Mouse (Mus musculus) hindbrain, embryonic 15.5 days (tissue): Measurements from ENCODE around the gene Psmc3. TPM values are rescaled to one million over a fixed set of nuclear protein-coding genes. Genes with fewer than 3 reads are reported as not detected.
"Not testable (repeated sequence)": the region's sequence is repeated elsewhere in the genome, so short reads cannot be mapped to it uniquely, and the experiment has no call there.

Source experiments
- ATAC-seq: fragments of 200-750 bp; cut with Nextera tagmentation; 2 replicates; pipeline ENCODE4 v1.8.0; 2017; ENCODE audit warnings: low read depth, moderate number of reproducible peaks, moderate TSS enrichment; ENCODE audit not compliant: low FRiP score
- H3K27ac ChIP-seq: fragments of 300-500 bp; sonication (generic); replicated peaks from 2 replicates; pipeline ENCODE4 v1.5.1; 2015; ENCODE audit warnings: mild to moderate bottlenecking, inconsistent platforms
- H3K27me3 ChIP-seq: fragments of 300-500 bp; sonication (generic); 2 replicates; pipeline ENCODE4 v1.6.1; 2015; ENCODE audit warnings: control low read depth, inconsistent platforms
- H3K36me3 ChIP-seq: fragments of 300-500 bp; sonication (generic); 2 replicates; pipeline ENCODE4 v1.6.1; 2015; ENCODE audit warnings: control low read depth, inconsistent platforms
- H3K4me1 ChIP-seq: fragments of 300-500 bp; sonication (generic); replicated peaks from 2 replicates; pipeline ENCODE4 v1.6.1; 2015; ENCODE audit warnings: control low read depth, inconsistent platforms
- H3K4me2 ChIP-seq: fragments of 300-500 bp; sonication (generic); 2 replicates; pipeline ENCODE4 v1.6.1; 2015; ENCODE audit warnings: moderate library complexity, mild to moderate bottlenecking, inconsistent platforms
- H3K4me3 ChIP-seq: fragments of 300-500 bp; sonication (generic); 2 replicates; pipeline ENCODE4 v1.5.1; 2015; ENCODE audit warnings: mild to moderate bottlenecking, inconsistent platforms
- H3K9ac ChIP-seq: fragments of 300-500 bp; sonication (generic); 2 replicates; pipeline ENCODE4 v1.6.1; 2015; ENCODE audit warnings: inconsistent platforms
- H3K9me3 ChIP-seq: fragments of 300-500 bp; sonication (generic); 2 replicates; pipeline ENCODE4 v1.6.1; 2016; ENCODE audit warnings: control low read depth, inconsistent platforms
- WGBS: fragments of 180-500 bp; shearing (Covaris S2); methylation state at CpG from one replicate; pipeline ENCODE4 v1.1.7; 2015; 5-methylcytosine and 5-hydroxymethylcytosine counted together
- polyA plus RNA-seq: library from polyadenylated mRNA; unstranded; fragments of >200 nt; fragmentation: Nextera tagmentation; extraction: Ambion mirVana; gene quantifications from 2 replicates; pipeline ENCODE4 v1.2.1, GENCODE M21; 2015

Gene Psmc3
- 231 and 239 TPM in 2 replicates for polyA plus RNA-seq

- peak; percentile 99 for ATAC-seq
- Histone ChIP-seq H3K36me3 (peaks cover 36% of the 10 kb centered on the region), H3K27ac (peak within 1 kb of the TSS; percentile 95), H3K4me1 (peaks cover 15% of the 10 kb centered on the region), H3K27me3 (no peaks in the 10 kb centered on the region), H3K4me3 (peak within 1 kb of the TSS; percentile 87), H3K9ac (peak within 1 kb of the TSS; percentile 77), H3K4me2 (peak within 1 kb of the TSS; percentile 94), H3K9me3 (no peaks in the 10 kb centered on the region)
- under 1% methylated on average over 40 of the region's 40 CpGs for WGBS
Measured at GRCm38 (mm10) chr2:91053934-91054382, at the start of gene Psmc3. TSS of gene Psmc3 (plus strand) at chr2:91054009.

DNA sequence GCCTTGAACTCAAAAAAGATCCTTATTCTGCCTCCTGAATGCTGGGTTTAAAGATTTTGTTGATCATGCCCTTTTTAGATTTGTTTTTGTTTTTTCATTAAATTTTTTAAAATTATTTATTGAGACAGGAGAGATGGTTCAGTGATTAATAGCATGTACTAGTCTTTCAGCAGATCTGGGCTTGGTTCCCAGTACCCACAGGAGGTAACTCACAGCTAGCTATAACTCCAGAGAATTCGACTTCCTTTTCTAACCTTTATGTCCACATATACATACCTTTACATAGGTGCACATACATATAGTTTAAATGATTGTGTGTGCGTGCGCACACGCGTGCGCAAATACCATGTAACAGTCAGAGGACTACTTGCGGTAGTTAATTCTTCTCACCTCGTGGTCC lies 45.3 kb upstream of the Psmc3 start:
- H3K4me2 ChIP-seq = no peak overlapping the region
- no peaks in the 10 kb centered on the region for H3K4me1 ChIP-seq

DNA sequence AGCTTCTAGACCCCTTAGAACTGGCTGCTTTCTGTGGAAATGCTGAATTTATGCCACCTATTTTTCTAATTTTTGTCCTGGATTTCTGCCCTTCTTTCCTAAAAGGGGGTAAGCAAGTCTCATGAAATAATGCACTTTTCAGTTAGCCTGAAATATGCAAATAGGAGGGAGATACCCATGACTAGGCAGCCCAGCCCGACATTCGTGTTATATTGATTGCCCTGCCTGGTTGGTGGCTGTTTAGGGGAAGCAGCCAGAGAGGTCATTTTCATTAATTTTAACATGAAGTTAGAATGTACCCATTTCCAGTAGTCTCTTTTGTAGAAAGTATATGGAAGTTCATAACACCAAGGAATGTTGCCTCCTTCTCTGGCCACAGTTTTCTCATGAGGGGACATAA lies 39.9 kb upstream of the Psmc3 start:
- no peak overlapping the region for H3K4me2 ChIP-seq
- no peak overlapping the region for H3K4me3 ChIP-seq
- WGBS = 86% methylated on average over 2 of the region's 2 CpGs
- H3K9me3 ChIP-seq = no peaks in the 10 kb centered on the region
- H3K27me3 ChIP-seq = no peaks in the 10 kb centered on the region
- H3K36me3 ChIP-seq = peaks cover 71% of the 10 kb centered on the region
- H3K9ac ChIP-seq = no peak overlapping the region
- no peak for ATAC-seq
- no peak overlapping the region for H3K27ac ChIP-seq
- no peaks in the 10 kb centered on the region for H3K4me1 ChIP-seq

More for the DNA sequence above, 45.3 kb upstream of the Psmc3 start:
- Histone ChIP-seq H3K4me3 (no peak overlapping the region), H3K9me3 (no peaks in the 10 kb centered on the region), H3K9ac (no peak overlapping the region), H3K36me3 (peaks cover 79% of the 10 kb centered on the region), H3K27ac (no peak overlapping the region), H3K27me3 (no peaks in the 10 kb centered on the region)
- ATAC-seq = no peak
- WGBS = 94% methylated on average over 8 of the region's 8 CpGs

DNA sequence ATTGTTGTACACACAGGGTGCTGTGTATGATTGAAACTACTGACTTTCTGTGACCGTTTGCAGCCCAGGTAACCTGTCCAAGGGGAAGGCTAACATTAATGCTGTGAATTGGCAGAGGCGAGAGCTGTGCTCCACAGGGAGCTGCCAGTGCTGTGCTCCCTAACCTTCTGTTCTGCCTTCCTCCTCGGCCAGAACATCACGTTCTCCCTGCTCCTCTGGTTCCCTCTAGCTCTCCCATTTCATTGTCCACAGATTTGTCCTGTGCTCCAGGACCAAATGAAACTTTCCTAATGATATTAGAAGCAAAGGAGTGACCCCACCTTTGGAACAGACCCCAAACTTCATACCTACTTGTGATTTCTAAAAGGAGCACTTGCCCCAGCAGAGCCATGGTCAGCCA lies 38.4 kb upstream of the Psmc3 start:
- H3K9me3 ChIP-seq = no peaks in the 10 kb centered on the region
- H3K4me1 ChIP-seq = no peaks in the 10 kb centered on the region
- H3K4me3 ChIP-seq = no peak overlapping the region
- 71% methylated on average over 4 of the region's 4 CpGs for WGBS
- H3K9ac ChIP-seq = no peak overlapping the region
- no peak overlapping the region for H3K27ac ChIP-seq
- H3K4me2 ChIP-seq = no peak overlapping the region
- peaks cover 65% of the 10 kb centered on the region for H3K36me3 ChIP-seq
- no peak for ATAC-seq
- H3K27me3 ChIP-seq = no peaks in the 10 kb centered on the region

GRCm38 (mm10) chr2:91018061-91018788 lies 35.6 kb upstream of the Psmc3 start:
- Histone ChIP-seq H3K9ac (no peak overlapping the region), H3K27ac (no peak overlapping the region), H3K4me3 (no peak overlapping the region), H3K4me1 (no peaks in the 10 kb centered on the region), H3K36me3 (peaks cover 45% of the 10 kb centered on the region), H3K27me3 (no peaks in the 10 kb centered on the region), H3K9me3 (no peaks in the 10 kb centered on the region), H3K4me2 (no peak overlapping the region)
- 74% methylated on average over 8 of the region's 8 CpGs for WGBS
- ATAC-seq = no peak

DNA sequence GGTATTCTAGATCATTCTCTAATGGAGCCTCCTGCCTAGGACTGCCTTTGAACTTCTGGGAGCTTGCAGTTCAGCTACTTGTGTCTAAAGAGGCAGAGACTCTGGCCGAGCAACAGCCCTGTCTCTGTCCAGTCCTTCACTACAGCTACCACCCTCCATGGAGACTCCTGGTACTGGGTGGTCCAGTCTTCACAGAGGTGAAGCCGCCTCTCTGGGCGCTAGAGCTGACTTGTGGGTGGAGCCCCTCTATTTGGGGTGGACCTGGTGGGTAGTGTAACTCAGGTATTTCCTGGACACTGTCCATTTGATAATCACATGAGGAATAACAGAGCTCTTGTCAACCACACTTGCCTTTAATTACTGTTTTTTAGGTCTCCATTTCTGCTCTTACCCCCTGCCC lies 33.9 kb upstream of the Psmc3 start:
- Histone ChIP-seq H3K4me1 (no peaks in the 10 kb centered on the region), H3K36me3 (peaks cover 28% of the 10 kb centered on the region), H3K9me3 (no peaks in the 10 kb centered on the region), H3K4me3 (no peak overlapping the region), H3K9ac (no peak overlapping the region), H3K4me2 (no peak overlapping the region), H3K27ac (no peak overlapping the region), H3K27me3 (no peaks in the 10 kb centered on the region)
- 96% methylated on average over 3 of the region's 3 CpGs for WGBS
- ATAC-seq = no peak

GRCm38 (mm10) chr2:91022266-91022665 lies 31.5 kb upstream of the Psmc3 start:
- H3K4me3 ChIP-seq, H3K9ac ChIP-seq, H3K4me1 ChIP-seq, ATAC-seq, H3K27me3 ChIP-seq, H3K4me2 ChIP-seq, H3K27ac ChIP-seq, H3K9me3 ChIP-seq: not testable (repeated sequence)
- 95% methylated on average over 7 of the region's 7 CpGs for WGBS
- peaks cover 13% of the 10 kb centered on the region; the same call in 1 of the 2 replicates for H3K36me3 ChIP-seq

GRCm38 (mm10) chr2:91023131-91023530 lies 30.7 kb upstream of the Psmc3 start:
- whole genome bisulfite sequencing = 58% methylated on average over 2 of the region's 2 CpGs
- Histone ChIP-seq H3K27me3 (no peaks in the 10 kb centered on the region), H3K36me3 (peaks cover 11% of the 10 kb centered on the region; the same call in 1 of the 2 replicates), H3K27ac (no peak overlapping the region), H3K4me2 (no peak overlapping the region), H3K9me3 (no peaks in the 10 kb centered on the region), H3K4me1 (no peaks in the 10 kb centered on the region), H3K4me3 (no peak overlapping the region), H3K9ac (no peak overlapping the region)
- ATAC-seq = no peak

GRCm38 (mm10) chr2:91023956-91024355 lies 29.9 kb upstream of the Psmc3 start:
- Histone ChIP-seq H3K27ac (no peak overlapping the region), H3K36me3 (peaks cover 8% of the 10 kb centered on the region; the same call in 1 of the 2 replicates), H3K27me3 (no peaks in the 10 kb centered on the region), H3K9me3 (no peaks in the 10 kb centered on the region), H3K4me3 (no peak overlapping the region), H3K9ac (no peak overlapping the region), H3K4me2 (no peak overlapping the region), H3K4me1 (no peaks in the 10 kb centered on the region)
- 97% methylated on average over 1 of the region's 1 CpGs for WGBS
- no peak for ATAC-seq

GRCm38 (mm10) chr2:91025081-91025516 lies 28.7 kb upstream of the Psmc3 start:
- Histone ChIP-seq H3K27me3 (no peaks in the 10 kb centered on the region), H3K36me3 (peaks cover 2% of the 10 kb centered on the region; the same call in 1 of the 2 replicates), H3K27ac (no peak overlapping the region), H3K9me3 (no peaks in the 10 kb centered on the region), H3K4me1 (no peaks in the 10 kb centered on the region), H3K4me2 (no peak overlapping the region), H3K4me3 (no peak overlapping the region), H3K9ac (no peak overlapping the region)
- WGBS = 73% methylated on average over 1 of the region's 1 CpGs
- ATAC-seq = no peak

- Histone ChIP-seq H3K9me3 (no peaks in the 10 kb centered on the region), H3K4me2 (no peak overlapping the region), H3K27me3 (no peaks in the 10 kb centered on the region), H3K4me3 (no peak overlapping the region), H3K9ac (no peak overlapping the region), H3K27ac (no peak overlapping the region), H3K36me3 (no peaks in the 10 kb centered on the region), H3K4me1 (no peaks in the 10 kb centered on the region)
- WGBS = 94% methylated on average over 1 of the region's 1 CpGs
- ATAC-seq = no peak
Measured at GRCm38 (mm10) chr2:91026491-91026890, 27.3 kb upstream of the Psmc3 start.

DNA sequence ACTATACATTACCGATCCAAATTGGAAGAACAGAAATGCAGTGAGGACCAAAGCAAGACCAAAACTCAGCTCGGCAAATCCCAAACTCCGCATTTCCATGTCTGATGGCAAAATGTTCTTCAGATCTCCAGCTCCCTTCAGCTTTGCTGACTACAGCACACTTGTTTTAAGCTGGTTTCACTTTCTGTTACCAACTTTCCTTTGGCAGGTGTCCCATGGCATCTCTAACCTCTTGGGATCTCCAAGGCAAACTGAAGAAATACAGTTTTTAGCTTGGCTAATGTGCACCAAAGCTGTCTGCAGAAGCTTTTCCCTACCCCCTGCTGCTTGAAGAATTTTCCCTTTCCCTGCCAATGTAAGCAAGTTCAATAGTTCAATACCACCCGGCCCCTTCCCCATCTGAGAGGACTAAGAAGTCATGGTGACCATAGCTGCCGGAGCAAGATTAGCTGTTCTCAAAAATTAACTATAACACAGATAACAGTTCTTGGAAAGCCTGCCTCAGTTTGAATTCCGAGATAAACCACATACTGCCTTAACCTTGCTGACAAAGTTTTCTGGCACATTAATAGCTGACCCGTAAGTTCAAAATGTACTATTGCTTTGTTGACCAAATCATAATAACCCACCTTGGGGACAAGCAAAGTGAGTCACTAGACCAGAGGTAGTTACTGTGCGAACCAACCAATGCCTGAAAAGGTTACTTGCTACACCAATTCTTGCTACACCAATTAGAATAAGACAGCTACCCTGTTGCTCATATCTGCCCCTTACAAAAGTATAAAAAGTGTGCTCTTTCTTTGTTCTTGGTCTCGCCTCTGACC lies 26.2 kb upstream of the Psmc3 start:
- H3K4me2 ChIP-seq = no peak overlapping the region
- no peak overlapping the region for H3K4me3 ChIP-seq
- H3K27ac ChIP-seq = no peak overlapping the region
- no peak for ATAC-seq
- 75% methylated on average over 9 of the region's 9 CpGs for WGBS
- no peaks in the 10 kb centered on the region for H3K4me1 ChIP-seq
- no peaks in the 10 kb centered on the region for H3K9me3 ChIP-seq
- no peaks in the 10 kb centered on the region for H3K36me3 ChIP-seq
- no peaks in the 10 kb centered on the region for H3K27me3 ChIP-seq
- H3K9ac ChIP-seq = no peak overlapping the region
